Mouse (Mus musculus) embryonic fibroblast, embryonic 13.5 days (primary cell): ENCODE measurements around the gene Hs3st2.

Source experiments
- CTCF ChIP-seq: IDR thresholded peaks from 2 replicates; pipeline ENCODE4 v1.5.1; 2011; ENCODE audit warnings: mild to moderate bottlenecking, control low read depth, low read length, moderate library complexity, borderline replicate concordance; ENCODE audit not compliant: insufficient read depth
- POLR2A ChIP-seq: IDR thresholded peaks from 2 replicates; pipeline ENCODE4 v1.6.1; 2011; ENCODE audit warnings: low read depth, mild to moderate bottlenecking, control low read depth, low read length, moderate library complexity

- TF ChIP-seq POLR2A: no peak
- TF ChIP-seq CTCF: no peak
Observed at GRCm38 (mm10) chr7:121465111-121465510, 73.5 kb downstream of the Hs3st2 start.
